Mouse (Mus musculus) midbrain, embryonic 13.5 days (tissue): Measurements from ENCODE around the gene Met. TPM values are rescaled to one million over a fixed set of nuclear protein-coding genes. Genes with fewer than 3 reads are reported as not detected.

Experiments
- ATAC-seq: fragments of 200-750 bp; cut with Nextera tagmentation; 2 replicates; pipeline ENCODE4 v1.8.0; 2017; ENCODE audit warnings: mild to moderate bottlenecking, moderate TSS enrichment, moderate library complexity
- H3K27ac ChIP-seq: fragments of 300-500 bp; sonication (generic); 2 replicates; pipeline ENCODE4 v1.5.1; 2015; ENCODE audit warnings: inconsistent platforms, mild to moderate bottlenecking, moderate library complexity
- H3K27me3 ChIP-seq: fragments of 300-500 bp; sonication (generic); 2 replicates; pipeline ENCODE4 v1.6.1; 2015; ENCODE audit warnings: mild to moderate bottlenecking, inconsistent platforms
- H3K36me3 ChIP-seq: fragments of 300-500 bp; sonication (generic); 2 replicates; pipeline ENCODE4 v1.6.1; 2015; ENCODE audit warnings: mild to moderate bottlenecking, inconsistent platforms
- H3K4me1 ChIP-seq: fragments of 300-500 bp; sonication (generic); replicated peaks from 2 replicates; pipeline ENCODE4 v1.6.1; 2015; ENCODE audit warnings: inconsistent platforms
- H3K4me2 ChIP-seq: fragments of 300-500 bp; sonication (generic); replicated peaks from 2 replicates; pipeline ENCODE4 v1.6.1; 2015; ENCODE audit warnings: moderate library complexity, mild to moderate bottlenecking, inconsistent platforms
- H3K4me3 ChIP-seq: fragments of 300-500 bp; sonication (generic); replicated peaks from 2 replicates; pipeline ENCODE4 v1.5.1; 2015; ENCODE audit warnings: mild to moderate bottlenecking, inconsistent platforms
- H3K9ac ChIP-seq: fragments of 300-500 bp; sonication (generic); replicated peaks from 2 replicates; pipeline ENCODE4 v1.6.1; 2015; ENCODE audit warnings: mild to moderate bottlenecking, inconsistent platforms
- H3K9me3 ChIP-seq: fragments of 300-500 bp; sonication (generic); 2 replicates; pipeline ENCODE4 v1.6.1; 2016; ENCODE audit warnings: mild to moderate bottlenecking, inconsistent platforms
- WGBS: fragments of 180-500 bp; shearing (Covaris S2); methylation state at CpG from one replicate; pipeline ENCODE4 v1.1.7; 2015; 5-methylcytosine and 5-hydroxymethylcytosine counted together
- polyA plus RNA-seq: library from polyadenylated mRNA; unstranded; fragments of >200 nt; fragmentation: Nextera tagmentation; extraction: Ambion mirVana; gene quantifications from 2 replicates; pipeline ENCODE4 v1.2.1, GENCODE M21; 2015

The Met gene
- polyA plus RNA-seq, 1 experiment from 2014 or later = 0.89 TPM

- Histone ChIP-seq H3K27ac (no peak overlapping the region), H3K36me3 (no peaks in the 10 kb centered on the region), H3K4me1 (no peaks in the 10 kb centered on the region), H3K27me3 (no peaks in the 10 kb centered on the region), H3K9me3 (no peaks in the 10 kb centered on the region), H3K9ac (no peak overlapping the region), H3K4me2 (no peak overlapping the region), H3K4me3 (no peak overlapping the region)
- ATAC-seq = no peak
- WGBS = 85% methylated on average over 4 of the region's 4 CpGs
These were observed 33.8 kb downstream of the Met start for GRCm38 (mm10) chr6:17497366-17497765.

DNA sequence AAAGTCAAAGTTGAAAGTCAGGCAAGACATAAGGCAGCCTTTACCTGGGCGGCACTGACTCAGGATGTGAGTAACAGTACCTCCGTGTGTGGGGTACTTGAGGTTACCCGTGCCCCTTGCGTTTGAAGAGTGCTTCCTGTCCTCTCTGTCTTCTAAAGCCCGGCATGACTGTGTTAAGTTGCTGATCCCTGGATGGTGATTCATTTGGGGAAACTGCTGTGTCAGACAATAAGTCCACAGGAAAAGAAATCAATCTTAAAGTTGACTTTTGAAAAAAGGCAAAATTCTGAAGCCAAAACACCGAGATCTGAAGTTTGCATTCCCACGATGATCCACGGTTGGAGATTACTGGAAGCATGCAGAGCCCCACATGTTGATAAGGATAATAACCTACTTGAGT lies 35.2 kb downstream of the Met start:
- no peak overlapping the region for H3K4me3 ChIP-seq

GRCm38 (mm10) chr6:17501440-17501839 lies 37.8 kb downstream of the Met start:
- H3K27me3 ChIP-seq = no peaks in the 10 kb centered on the region
- H3K4me2 ChIP-seq = no peak overlapping the region
- no peak overlapping the region for H3K9ac ChIP-seq
- H3K4me3 ChIP-seq = no peak overlapping the region
- ATAC-seq = no peak
- no peak overlapping the region for H3K27ac ChIP-seq
- WGBS = 80% methylated on average over 4 of the region's 4 CpGs
- no peaks in the 10 kb centered on the region for H3K4me1 ChIP-seq
- no peaks in the 10 kb centered on the region for H3K9me3 ChIP-seq
- H3K36me3 ChIP-seq = no peaks in the 10 kb centered on the region

More for the DNA sequence above, 35.2 kb downstream of the Met start:
- Histone ChIP-seq H3K27ac (no peak overlapping the region), H3K4me1 (no peaks in the 10 kb centered on the region), H3K9me3 (no peaks in the 10 kb centered on the region), H3K36me3 (no peaks in the 10 kb centered on the region), H3K9ac (no peak overlapping the region), H3K27me3 (no peaks in the 10 kb centered on the region), H3K4me2 (no peak overlapping the region)
- ATAC-seq = no peak
- 90% methylated on average over 8 of the region's 8 CpGs for WGBS

GRCm38 (mm10) chr6:17502311-17502710 lies 38.7 kb downstream of the Met start:
- Histone ChIP-seq H3K9ac (no peak overlapping the region), H3K9me3 (no peaks in the 10 kb centered on the region)
- 78% methylated on average over 1 of the region's 1 CpGs for WGBS

DNA sequence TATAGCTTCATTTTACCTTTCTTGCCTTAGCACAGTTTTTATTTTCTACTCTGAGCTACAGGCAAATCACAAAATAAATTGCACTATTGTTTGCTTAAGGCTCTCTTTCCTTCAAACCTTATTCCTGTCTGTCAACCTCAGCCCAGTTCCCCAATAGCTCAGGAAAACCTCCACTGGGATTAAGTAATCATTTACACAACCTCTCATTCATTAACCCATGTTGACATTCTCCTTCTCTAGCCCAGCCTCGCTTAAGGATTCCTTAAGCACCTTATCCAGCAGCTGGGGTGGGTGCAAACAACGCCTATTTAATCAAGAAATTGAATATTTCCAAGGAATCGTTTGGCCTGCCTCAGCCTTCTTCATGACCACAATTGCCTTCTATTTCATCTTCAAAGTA lies 40.1 kb downstream of the Met start:
- Histone ChIP-seq H3K36me3 (no peaks in the 10 kb centered on the region), H3K4me1 (no peaks in the 10 kb centered on the region), H3K9me3 (no peaks in the 10 kb centered on the region), H3K27me3 (no peaks in the 10 kb centered on the region), H3K27ac (no peak overlapping the region), H3K4me2 (no peak overlapping the region), H3K9ac (no peak overlapping the region), H3K4me3 (no peak overlapping the region)
- 56% methylated on average over 3 of the region's 3 CpGs for WGBS
- no peak for ATAC-seq

More at GRCm38 (mm10) chr6:17502311-17502710, 38.7 kb downstream of the Met start:
- H3K27me3 ChIP-seq = no peaks in the 10 kb centered on the region
- H3K4me2 ChIP-seq = no peak overlapping the region
- H3K4me1 ChIP-seq = no peaks in the 10 kb centered on the region
- H3K4me3 ChIP-seq = no peak overlapping the region
- ATAC-seq = no peak
- no peaks in the 10 kb centered on the region for H3K36me3 ChIP-seq
- no peak overlapping the region for H3K27ac ChIP-seq

DNA sequence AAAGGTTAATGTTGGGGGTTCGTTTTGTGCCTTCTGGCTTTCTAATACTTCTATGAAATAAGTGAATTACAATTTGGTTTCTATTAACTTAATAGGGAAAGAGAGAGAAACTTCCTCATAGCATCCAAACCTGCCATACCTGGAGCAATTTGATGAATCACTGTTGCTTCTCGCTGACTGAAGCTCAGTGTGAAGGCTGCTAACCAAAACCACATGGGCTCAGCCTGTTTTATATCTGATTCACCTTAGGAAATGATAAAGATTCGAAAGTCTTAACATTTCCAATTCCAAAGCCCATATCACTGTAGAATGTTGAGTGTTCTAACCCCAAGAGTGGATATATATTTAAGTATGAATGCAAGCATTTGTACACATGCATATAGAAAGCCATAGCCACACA lies 41.9 kb downstream of the Met start:
- no peak for ATAC-seq
- Histone ChIP-seq H3K27ac (no peak overlapping the region), H3K9ac (no peak overlapping the region), H3K4me1 (no peaks in the 10 kb centered on the region), H3K4me2 (no peak overlapping the region), H3K9me3 (no peaks in the 10 kb centered on the region), H3K4me3 (no peak overlapping the region), H3K36me3 (no peaks in the 10 kb centered on the region), H3K27me3 (no peaks in the 10 kb centered on the region)
- WGBS = 81% methylated on average over 3 of the region's 3 CpGs

- H3K9me3 ChIP-seq = no peaks in the 10 kb centered on the region
- ATAC-seq = no peak
- H3K4me3 ChIP-seq = no peak overlapping the region
- no peaks in the 10 kb centered on the region for H3K27me3 ChIP-seq
- no peak overlapping the region for H3K9ac ChIP-seq
- no peak overlapping the region for H3K27ac ChIP-seq
- H3K4me1 ChIP-seq = no peaks in the 10 kb centered on the region
- H3K36me3 ChIP-seq = no peaks in the 10 kb centered on the region
- no peak overlapping the region for H3K4me2 ChIP-seq
- WGBS = 88% methylated on average over 2 of the region's 2 CpGs
These were observed 43.2 kb downstream of the Met start for GRCm38 (mm10) chr6:17506831-17507230.

DNA sequence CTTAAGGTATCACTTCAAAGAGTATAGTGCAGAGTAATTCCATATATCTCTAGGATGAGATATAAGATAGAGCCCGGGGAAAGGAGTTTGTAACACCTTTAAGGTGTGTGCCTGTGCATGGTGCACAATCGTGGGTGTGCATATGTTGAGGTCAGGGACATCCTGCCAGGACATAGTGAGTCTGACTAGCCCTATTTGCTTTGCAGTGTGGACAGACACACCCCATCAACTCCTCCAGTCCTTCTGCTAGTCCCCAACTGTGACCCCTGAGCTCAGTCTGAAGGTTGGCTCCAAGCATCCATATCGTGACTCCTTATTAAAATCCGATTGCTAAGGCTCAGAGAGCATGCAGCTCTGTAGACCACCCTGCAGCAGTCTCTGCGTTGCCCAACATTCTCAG lies 44.6 kb downstream of the Met start:
- no peak for ATAC-seq
- WGBS = 77% methylated on average over 5 of the region's 5 CpGs
- H3K4me3 ChIP-seq = no peak overlapping the region
- no peak overlapping the region for H3K9ac ChIP-seq
- H3K9me3 ChIP-seq = no peaks in the 10 kb centered on the region
- H3K4me1 ChIP-seq = no peaks in the 10 kb centered on the region
- no peak overlapping the region for H3K27ac ChIP-seq
- no peaks in the 10 kb centered on the region for H3K27me3 ChIP-seq
- no peak overlapping the region for H3K4me2 ChIP-seq
- H3K36me3 ChIP-seq = no peaks in the 10 kb centered on the region

DNA sequence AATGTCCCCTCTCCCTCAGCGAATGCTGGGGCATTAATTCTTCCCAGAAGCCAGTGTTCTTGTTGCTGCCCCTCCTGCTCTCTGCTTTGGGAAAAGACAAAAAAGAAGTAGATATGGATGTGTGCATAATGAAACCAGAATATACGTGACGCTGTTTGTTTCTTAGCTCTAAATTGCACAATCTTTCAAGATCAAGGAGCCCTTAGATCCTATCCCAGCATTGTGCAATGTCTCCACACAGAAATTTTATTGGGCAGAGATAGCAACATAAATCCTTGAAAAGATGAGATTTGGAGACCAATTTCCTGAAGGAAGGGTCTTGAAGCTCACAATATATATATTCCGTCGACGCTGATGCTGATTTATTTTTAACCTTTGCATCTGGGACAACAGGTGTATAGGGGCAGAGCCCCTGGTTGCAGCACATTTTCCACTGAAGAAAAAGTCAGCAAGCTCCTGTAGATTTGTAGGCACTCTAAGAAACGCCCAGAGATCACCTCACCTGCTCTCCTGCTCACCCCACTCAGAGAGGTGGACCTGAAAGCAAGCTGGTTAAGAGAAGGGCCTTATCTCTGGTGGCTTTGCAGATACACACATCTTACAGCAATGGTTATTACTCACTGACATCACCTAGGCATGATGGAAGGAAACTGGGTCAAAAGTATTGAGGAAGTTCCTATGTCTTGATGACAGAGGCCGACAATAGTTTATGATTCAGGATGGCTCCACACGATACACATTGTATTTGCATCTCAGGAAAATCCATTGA lies 45.2 kb downstream of the Met start:
- H3K9ac ChIP-seq = no peak overlapping the region
- H3K27me3 ChIP-seq = no peaks in the 10 kb centered on the region
- ATAC-seq = no peak
- no peaks in the 10 kb centered on the region for H3K9me3 ChIP-seq
- H3K36me3 ChIP-seq = no peaks in the 10 kb centered on the region
- no peak overlapping the region for H3K4me2 ChIP-seq
- H3K4me1 ChIP-seq = no peaks in the 10 kb centered on the region
- WGBS = 88% methylated on average over 9 of the region's 9 CpGs
- no peak overlapping the region for H3K4me3 ChIP-seq
- H3K27ac ChIP-seq = no peak overlapping the region

DNA sequence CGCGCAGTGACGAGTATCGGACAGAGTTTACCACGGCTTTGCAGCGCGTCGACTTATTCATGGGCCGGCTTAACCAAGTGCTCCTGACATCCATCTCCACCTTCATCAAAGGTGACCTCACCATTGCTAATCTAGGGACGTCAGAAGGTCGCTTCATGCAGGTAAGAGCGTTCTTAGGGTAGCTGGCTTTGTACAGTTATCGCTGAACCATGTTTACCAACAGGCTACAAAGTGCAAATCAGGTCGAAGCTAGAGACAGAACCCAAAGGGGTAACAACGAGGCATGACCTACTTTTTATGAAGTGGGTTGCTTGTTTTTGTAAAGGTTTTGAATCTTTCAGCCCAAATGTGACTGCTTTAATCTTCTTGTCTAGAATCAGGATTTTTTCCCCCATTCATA lies 49.8 kb downstream of the Met start:
- no peak overlapping the region for H3K9ac ChIP-seq
- H3K4me1 ChIP-seq = peaks cover 6% of the 10 kb centered on the region
- H3K27me3 ChIP-seq = no peaks in the 10 kb centered on the region
- H3K9me3 ChIP-seq = no peaks in the 10 kb centered on the region
- H3K4me3 ChIP-seq = no peak overlapping the region
- WGBS = 93% methylated on average over 15 of the region's 15 CpGs
- ATAC-seq = no peak
- no peak overlapping the region for H3K4me2 ChIP-seq
- H3K36me3 ChIP-seq = no peaks in the 10 kb centered on the region
- H3K27ac ChIP-seq = no peak overlapping the region

DNA sequence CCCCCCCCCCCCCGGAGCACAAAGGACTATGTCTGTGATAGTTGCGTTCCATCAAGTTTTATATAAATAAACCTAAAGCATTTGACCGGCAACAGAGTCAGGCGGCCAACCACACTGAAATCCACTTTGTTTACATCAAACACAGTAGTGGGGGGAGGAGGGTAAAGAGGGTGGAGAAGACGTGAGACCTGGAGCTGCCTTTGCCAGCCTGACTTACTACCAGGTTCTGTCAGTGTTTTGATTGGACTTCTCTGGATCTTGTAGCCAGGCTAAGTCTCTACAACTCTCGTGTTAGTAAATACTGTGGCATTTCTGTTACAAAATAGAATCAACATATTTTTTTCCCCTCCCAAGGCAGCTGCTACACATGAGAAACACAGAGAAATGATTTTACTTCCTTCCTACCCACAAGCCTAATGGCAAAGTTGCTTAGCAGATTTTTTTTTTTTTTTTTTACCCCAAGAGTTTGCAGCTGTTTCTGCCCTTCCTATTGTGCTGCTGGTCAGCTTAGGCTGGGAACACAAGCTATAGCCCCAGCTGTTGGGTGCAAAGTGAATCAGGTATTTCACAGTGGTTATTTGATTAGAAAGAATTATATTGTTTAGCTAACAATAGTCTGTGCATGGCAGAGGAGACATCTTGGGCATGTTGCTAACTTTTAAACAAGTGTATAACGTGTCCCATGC lies 52.3 kb downstream of the Met start:
- WGBS = 36% methylated on average over 7 of the region's 7 CpGs
- Histone ChIP-seq H3K4me1 (peaks cover 6% of the 10 kb centered on the region), H3K9me3 (no peaks in the 10 kb centered on the region), H3K27me3 (no peaks in the 10 kb centered on the region), H3K4me2 (no peak overlapping the region), H3K4me3 (no peak overlapping the region), H3K36me3 (no peaks in the 10 kb centered on the region), H3K9ac (no peak overlapping the region), H3K27ac (no peak overlapping the region)
- ATAC-seq = no peak

- Histone ChIP-seq H3K27me3 (no peaks in the 10 kb centered on the region), H3K36me3 (no peaks in the 10 kb centered on the region), H3K27ac (no peak overlapping the region), H3K9ac (no peak overlapping the region), H3K9me3 (no peaks in the 10 kb centered on the region), H3K4me2 (no peak overlapping the region), H3K4me1 (no peaks in the 10 kb centered on the region), H3K4me3 (no peak overlapping the region)
- WGBS = 42% methylated on average over 8 of the region's 8 CpGs
- no peak for ATAC-seq
These were observed 58.5 kb downstream of the Met start for GRCm38 (mm10) chr6:17521901-17522717.
